ENCODE assay signal across 15 mouse cellular contexts in the genomic region with DNA sequence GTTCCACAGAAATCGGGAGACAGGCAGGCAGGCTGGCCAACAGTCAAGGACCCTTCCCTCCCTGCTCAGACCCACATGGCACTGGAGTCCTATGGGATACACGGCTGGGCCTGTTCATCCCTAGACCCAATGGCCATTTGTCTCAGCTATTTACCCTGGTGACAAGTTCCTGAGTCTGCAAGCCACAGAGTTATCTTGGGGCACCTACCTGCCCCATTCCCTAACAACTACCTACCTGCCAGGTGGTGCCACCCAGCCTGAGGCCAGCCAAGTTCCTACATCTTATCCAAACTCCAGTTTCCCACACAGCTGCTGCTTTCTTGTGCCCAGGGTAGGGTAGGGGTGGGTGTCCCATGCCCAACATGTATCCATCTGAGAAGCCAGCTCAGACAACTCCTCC. TPM values are rescaled to one million over a fixed set of nuclear protein-coding genes. Genes with fewer than 3 reads are reported as not detected.
A peak's percentile ranks its signal among the peaks of the same experiment; 100 is the strongest.
DNase-seq lines count a peak whose midpoint lies in the region; ATAC-seq and TF ChIP-seq lines count a peak whose summit lies in the region.
"Had no signal": no experiment of that assay in that cellular context is flagged by ENCODE, and none has a peak within 500 bp of the region (broad histone marks: within the 10 kb centered on the region; RNA-seq: fewer than 3 reads in every experiment).

No protein-coding gene starts in this region.

- TF ChIP-seq CTCF in hindbrain, postnatal 0 days (IDR thresholded peaks at IDR 0.05; ENCODE audit: low read depth), result no peak
- TF ChIP-seq CTCF in olfactory bulb, adult 2 months (IDR thresholded peaks at IDR 0.05; ENCODE audit: insufficient read depth, low read depth, low read length), result no peak

- H3K9me3 ChIP-seq in embryonic facial prominence, embryonic 11.5 days (replicated peaks; ENCODE audit: control insufficient read depth, low read length), result no peaks in the 10 kb centered on the region
- H3K9me3 ChIP-seq in embryonic facial prominence, embryonic 10.5 days, result no peaks in the 10 kb centered on the region
- H3K9me3 ChIP-seq in hindbrain, postnatal 0 days (ENCODE audit: low read length), result no peaks in the 10 kb centered on the region
- H3K9me3 ChIP-seq in hindbrain, embryonic 12.5 days (replicated peaks), result no peaks in the 10 kb centered on the region
- no peaks in the 10 kb centered on the region for H3K9me3 ChIP-seq in neural tube, embryonic 14.5 days (ENCODE audit: control insufficient read depth, low read length)
- H3K9me3 ChIP-seq: heart, embryonic 10.5 days had no signal

- no peak for DNase-seq in embryonic facial prominence, embryonic 11.5 days (ENCODE audit: low spot score)
- no peak for DNase-seq in embryonic facial prominence, embryonic 10.5 days (ENCODE audit: low spot score)
- DNase-seq in hindbrain, postnatal 0 days (ENCODE audit: low spot score), result no peak
- DNase-seq in neural tube, embryonic 10.5 days (ENCODE audit: extremely low spot score, low spot score), result no peak
- DNase-seq: liver, postnatal 0 days had no signal

- no peak overlapping the region for H3K4me2 ChIP-seq in embryonic facial prominence, embryonic 11.5 days (ENCODE audit: low read depth, low read length)
- no peak overlapping the region for H3K4me2 ChIP-seq in hindbrain, postnatal 0 days (ENCODE audit: low read depth, low read length)
- no peak overlapping the region for H3K4me2 ChIP-seq in hindbrain, embryonic 12.5 days (replicated peaks)
- H3K4me2 ChIP-seq in neural tube, embryonic 14.5 days (ENCODE audit: low read depth, low read length), result no peak overlapping the region

- H3K4me1 ChIP-seq in embryonic facial prominence, embryonic 11.5 days (ENCODE audit: control insufficient read depth, insufficient read depth, low read length), result no peaks in the 10 kb centered on the region; the same call in none of the 2 replicates
- H3K4me1 ChIP-seq in embryonic facial prominence, embryonic 10.5 days, result peaks cover 30% of the 10 kb centered on the region
- H3K4me1 ChIP-seq in hindbrain, postnatal 0 days (ENCODE audit: insufficient read depth, low read length), result peaks cover 6% of the 10 kb centered on the region; the same call in 1 of the 2 replicates
- 0 out of 2 replicates have a peak, but pooled peaks cover 4% of the 10 kb centered on the region for H3K4me1 ChIP-seq in hindbrain, embryonic 12.5 days
- no peaks in the 10 kb centered on the region for H3K4me1 ChIP-seq in neural tube, embryonic 14.5 days (ENCODE audit: control insufficient read depth, insufficient read depth, low read length)
- H3K4me1 ChIP-seq in olfactory bulb, adult 2 months (ENCODE audit: control insufficient read depth, insufficient read depth, low read length), result peaks cover 4% of the 10 kb centered on the region

- no peak overlapping the region for H3K4me3 ChIP-seq in embryonic facial prominence, embryonic 11.5 days (ENCODE audit: low read depth, low read length)
- no peak overlapping the region for H3K4me3 ChIP-seq in embryonic facial prominence, embryonic 10.5 days
- H3K4me3 ChIP-seq in hindbrain, postnatal 0 days (ENCODE audit: low read length), result no peak overlapping the region
- no peak overlapping the region for H3K4me3 ChIP-seq in hindbrain, embryonic 12.5 days
- no peak overlapping the region for H3K4me3 ChIP-seq in neural tube, embryonic 14.5 days (ENCODE audit: low read depth, low read length)
- no peak overlapping the region for H3K4me3 ChIP-seq in olfactory bulb, adult 2 months (ENCODE audit: insufficient read depth, low read depth, low read length)
- H3K4me3 ChIP-seq: heart, embryonic 10.5 days had no signal

- no peaks in the 10 kb centered on the region for H3K27me3 ChIP-seq in embryonic facial prominence, embryonic 11.5 days (ENCODE audit: control insufficient read depth, insufficient read depth, low read length)
- no peaks in the 10 kb centered on the region for H3K27me3 ChIP-seq in embryonic facial prominence, embryonic 10.5 days (replicated peaks; ENCODE audit: low read depth, poor library complexity, severe bottlenecking)
- H3K27me3 ChIP-seq in hindbrain, postnatal 0 days (ENCODE audit: insufficient read depth, low read length), result no peaks in the 10 kb centered on the region
- no peaks in the 10 kb centered on the region for H3K27me3 ChIP-seq in hindbrain, embryonic 12.5 days
- H3K27me3 ChIP-seq in neural tube, embryonic 14.5 days (ENCODE audit: control insufficient read depth, insufficient read depth, low read length), result no peaks in the 10 kb centered on the region
- H3K27me3 ChIP-seq: Patski had no signal

- 0 out of 2 replicates have a peak overlapping the region, but pooled peaks have one; percentile 13 for H3K27ac ChIP-seq in embryonic facial prominence, embryonic 11.5 days (replicated peaks; ENCODE audit: low read depth, low read length)
- H3K27ac ChIP-seq in embryonic facial prominence, embryonic 10.5 days (replicated peaks), result no peak overlapping the region
- H3K27ac ChIP-seq in hindbrain, postnatal 0 days, result peak overlapping the region; percentile 66
- no peak overlapping the region for H3K27ac ChIP-seq in hindbrain, embryonic 12.5 days
- H3K27ac ChIP-seq in neural tube, embryonic 14.5 days (ENCODE audit: low read depth, low read length), result peak overlapping the region; percentile 35; the same call in 1 of the 2 replicates
- peak overlapping the region; percentile 16; the same call in 1 of the 2 replicates for H3K27ac ChIP-seq in olfactory bulb, adult 2 months (ENCODE audit: insufficient read depth, low read depth, low read length)

- 59% methylated on average over 2 of the region's 2 CpGs for WGBS in embryonic facial prominence, embryonic 11.5 days
- 73% methylated on average over 2 of the region's 2 CpGs for WGBS in embryonic facial prominence, embryonic 10.5 days
- WGBS in hindbrain, postnatal 0 days, result 56% methylated on average over 2 of the region's 2 CpGs
- WGBS in hindbrain, embryonic 12.5 days, result 76% methylated on average over 2 of the region's 2 CpGs
- 89% methylated on average over 2 of the region's 2 CpGs for WGBS in neural tube, embryonic 14.5 days
- WGBS in olfactory bulb, adult 2 months, result 67% methylated on average over 2 of the region's 2 CpGs

- ATAC-seq in embryonic facial prominence, embryonic 11.5 days (replicated peaks; ENCODE audit: insufficient number of reproducible peaks, low FRiP score, low TSS enrichment, low read depth), result no peak
- ATAC-seq in hindbrain, postnatal 0 days, result no peak
- no peak for ATAC-seq in hindbrain, embryonic 12.5 days (ENCODE audit: low FRiP score)
- no peak for ATAC-seq in neural tube, embryonic 14.5 days (ENCODE audit: low read depth)
- no peak for ATAC-seq in megakaryocyte-erythroid progenitor cell, adult 5-6 weeks (replicated peaks; ENCODE audit: low FRiP score, low TSS enrichment, poor library complexity, severe bottlenecking)
- ATAC-seq: forebrain, embryonic 14.5 days; liver, postnatal 0 days; Patski had no signal

- TF ChIP-seq POLR2A in olfactory bulb, adult 2 months (IDR thresholded peaks at IDR 0.05; ENCODE audit: insufficient read depth, low read depth, low read length), result no peak

- no peaks in the 10 kb centered on the region for H3K36me3 ChIP-seq in embryonic facial prominence, embryonic 11.5 days (replicated peaks; ENCODE audit: control insufficient read depth, insufficient read depth, low read depth, low read length)
- peaks cover 45% of the 10 kb centered on the region for H3K36me3 ChIP-seq in embryonic facial prominence, embryonic 10.5 days (replicated peaks)
- H3K36me3 ChIP-seq in hindbrain, postnatal 0 days (ENCODE audit: insufficient read depth, low read length), result peaks cover 30% of the 10 kb centered on the region; the same call in 1 of the 2 replicates
- peaks cover 7% of the 10 kb centered on the region; the same call in 1 of the 2 replicates for H3K36me3 ChIP-seq in hindbrain, embryonic 12.5 days
- peaks cover 3% of the 10 kb centered on the region; the same call in 1 of the 2 replicates for H3K36me3 ChIP-seq in neural tube, embryonic 14.5 days (ENCODE audit: control insufficient read depth, insufficient read depth, low read length)

- H3K9ac ChIP-seq in embryonic facial prominence, embryonic 11.5 days (replicated peaks; ENCODE audit: low read length), result no peak overlapping the region
- no peak overlapping the region for H3K9ac ChIP-seq in hindbrain, postnatal 0 days (replicated peaks; ENCODE audit: low read length)
- H3K9ac ChIP-seq in hindbrain, embryonic 12.5 days, result no peak overlapping the region
- no peak overlapping the region for H3K9ac ChIP-seq in neural tube, embryonic 14.5 days (replicated peaks; ENCODE audit: low read depth, low read length)
- H3K9ac ChIP-seq: liver, postnatal 0 days had no signal

RNA-seq across cellular contexts. Expression of a gene that starts 21.7 kb away (rescaled TPM):
- 2.8 and 4.2 TPM in 2 replicates for polyA plus RNA-seq in embryonic facial prominence, embryonic 11.5 days (2014; fragmentation: Nextera tagmentation; extraction: Ambion mirVana)
- polyA plus RNA-seq in embryonic facial prominence, embryonic 10.5 days (2016; fragmentation: Nextera tagmentation; extraction: Ambion mirVana), result 5.9 and 6.6 TPM in 2 replicates
- total RNA-seq in hindbrain, postnatal 0 days (2014; rRNA removed), result 0.26 and 1.0 TPM in 2 replicates
- polyA plus RNA-seq in hindbrain, postnatal 0 days (2015; fragmentation: Nextera tagmentation; extraction: Ambion mirVana), result 0.72 and 0.80 TPM in 2 replicates
- polyA plus RNA-seq in hindbrain, embryonic 12.5 days (2016; fragmentation: Nextera tagmentation; extraction: Ambion mirVana), result 2.5 and 2.9 TPM in 2 replicates
- polyA plus RNA-seq in neural tube, embryonic 14.5 days (2014; fragmentation: Nextera tagmentation; extraction: Ambion mirVana), result 2.5 and 2.8 TPM in 2 replicates
- polyA plus RNA-seq in olfactory bulb, adult 2 months (2012; ENCODE audit: insufficient read depth, insufficient read length, low replicate concordance, missing spikeins), result not detected in 2 replicates
- not detected in 2 replicates for total RNA-seq in megakaryocyte-erythroid progenitor cell, adult 5-6 weeks (2014; fragmentation: Nextera tagmentation)
- total RNA-seq in megakaryocyte-erythroid progenitor cell, adult 5-6 weeks (2017), result not detected in 2 replicates
- total RNA-seq: liver, adult 2 months; megakaryocyte, adult 5-6 weeks; neutrophil, adult 5-6 weeks had no signal

RNA-seq across cellular contexts. Expression of a gene that starts 28.8 kb away (rescaled TPM):
- polyA plus RNA-seq in embryonic facial prominence, embryonic 11.5 days (2014; fragmentation: Nextera tagmentation; extraction: Ambion mirVana), result 11.4 and 11.8 TPM in 2 replicates
- polyA plus RNA-seq in embryonic facial prominence, embryonic 10.5 days (2016; fragmentation: Nextera tagmentation; extraction: Ambion mirVana), result 16.2 and 17.7 TPM in 2 replicates
- 25.5 and 34.2 TPM in 2 replicates for total RNA-seq in hindbrain, postnatal 0 days (2014; rRNA removed)
- polyA plus RNA-seq in hindbrain, postnatal 0 days (2015; fragmentation: Nextera tagmentation; extraction: Ambion mirVana), result 33.2 and 36.6 TPM in 2 replicates
- polyA plus RNA-seq in hindbrain, embryonic 12.5 days (2016; fragmentation: Nextera tagmentation; extraction: Ambion mirVana), result 17.9 and 19.4 TPM in 2 replicates
- 23.6 and 27.9 TPM in 2 replicates for polyA plus RNA-seq in neural tube, embryonic 14.5 days (2014; fragmentation: Nextera tagmentation; extraction: Ambion mirVana)
- not detected in 2 replicates for polyA plus RNA-seq in olfactory bulb, adult 2 months (2012; ENCODE audit: insufficient read depth, insufficient read length, low replicate concordance, missing spikeins)
- total RNA-seq in megakaryocyte-erythroid progenitor cell, adult 5-6 weeks (2014; fragmentation: Nextera tagmentation), result 1.2 TPM in 1 of 2 replicates, not detected in the other
- 0.34 and 0.85 TPM in 2 replicates for total RNA-seq in megakaryocyte-erythroid progenitor cell, adult 5-6 weeks (2017)

Comparison
In these comparisons a context has a peak if more than half of its experiments do, and no peak if none do; other contexts are left out.
1. H3K27ac ChIP-seq: peak in embryonic facial prominence, embryonic 11.5 days (single experiment), hindbrain, postnatal 0 days (single experiment), neural tube, embryonic 14.5 days (single experiment) and olfactory bulb, adult 2 months (single experiment); none in embryonic facial prominence, embryonic 10.5 days (single experiment) and hindbrain, embryonic 12.5 days (single experiment).
2. RNA of a gene that starts 28.8 kb away (polyA plus RNA-seq): 33.2 to 36.6 TPM in hindbrain, postnatal 0 days, 23.6 to 27.9 TPM in neural tube, embryonic 14.5 days, 17.9 to 19.4 TPM in hindbrain, embryonic 12.5 days, 16.2 to 17.7 TPM in embryonic facial prominence, embryonic 10.5 days and 11.4 to 11.8 TPM in embryonic facial prominence, embryonic 11.5 days; not detected in olfactory bulb, adult 2 months; every median in the first group is over 10 times any median in the second.